Mouse (Mus musculus) lung, postnatal 4 days (tissue): ENCODE data around the gene Kat7.

Experiments
- DNase-seq, 2 experiments: peaks; one replicate each; pipeline ENCODE4 v3.0.0; 2021

The Kat7 gene

DNA sequence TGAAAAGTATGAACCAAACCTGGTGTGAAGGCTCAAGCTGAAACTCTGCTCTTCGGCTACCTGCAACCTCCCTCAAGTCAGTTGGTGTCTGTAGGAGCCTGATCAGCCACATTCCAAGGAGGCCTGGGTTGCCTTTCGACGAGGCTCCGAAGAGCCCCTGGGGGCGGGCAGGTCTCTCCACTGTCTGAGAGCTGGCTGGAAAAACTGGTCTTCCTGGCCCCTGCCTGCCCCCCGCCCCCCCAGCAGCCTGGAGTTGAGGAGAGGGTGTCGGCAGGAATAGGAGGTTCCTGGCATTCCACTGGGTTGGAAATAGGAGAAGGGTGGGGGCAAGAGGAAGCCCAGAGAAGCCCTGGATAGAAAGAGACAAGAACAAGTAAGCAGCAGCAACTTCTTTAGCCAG is 84.6 kb downstream of the Kat7 start:
- peak; percentile 29 to 82 for DNase-seq
